Mouse (Mus musculus): Measurements from ENCODE around the gene Olfr392. TPM values are rescaled to one million over a fixed set of nuclear protein-coding genes. Genes with fewer than 3 reads are reported as not detected.

Gene Olfr392
- not detected for total RNA-seq (2023)

GRCm38 (mm10) chr11:73816949-73817348, at the start of gene Olfr392:
TSS of gene Olfr392 (minus strand) at chr11:73817049.

GRCm38 (mm10) chr11:73851354-73851753, 34.5 kb upstream of the Olfr392 start, which contains the start of gene Olfr393:
TSS of gene Olfr393 (minus strand) at chr11:73851454.

GRCm38 (mm10) chr11:73802952-73803351, 13.9 kb downstream of the Olfr392 start, which contains the start of gene Olfr391-ps:
TSS of gene Olfr391-ps (minus strand) at chr11:73803052.

GRCm38 (mm10) chr11:73782664-73783063, 34.2 kb downstream of the Olfr392 start, which contains the start of gene Olfr390:
TSS of gene Olfr390 (plus strand) at chr11:73782964.

GRCm38 (mm10) chr11:73780613-73781012, 36.2 kb downstream of the Olfr392 start, which contains the start of gene Olfr389:
TSS of gene Olfr389 (minus strand) at chr11:73780713.

Other genes starting within 250 kb of the Olfr392 start
- not detected for gene Olfr385, start 224.0 kb downstream of the Olfr392 start, total RNA-seq (2023)
- gene Olfr384, start 218.5 kb downstream of the Olfr392 start, total RNA-seq (2023): not detected
- gene Zfp735, start 128.3 kb downstream of the Olfr392 start, total RNA-seq (2023): not detected
- gene Olfr389, start 36.3 kb downstream of the Olfr392 start, total RNA-seq (2023): not detected
- gene Olfr390, start 34.1 kb downstream of the Olfr392 start, total RNA-seq (2023): not detected
- not detected for gene Olfr391-ps, start 14.0 kb downstream of the Olfr392 start, total RNA-seq (2023)
- gene Olfr393, start 34.4 kb upstream of the Olfr392 start, total RNA-seq (2023): not detected
- not detected for gene Olfr394, start 73.7 kb upstream of the Olfr392 start, total RNA-seq (2023)
- gene Olfr395, start 92.2 kb upstream of the Olfr392 start, total RNA-seq (2023): not detected
- not detected for gene Olfr23, start 119.6 kb upstream of the Olfr392 start, total RNA-seq (2023)
- not detected for gene Olfr397, start 143.8 kb upstream of the Olfr392 start, total RNA-seq (2023)
- gene Olfr398, start 173.4 kb upstream of the Olfr392 start, total RNA-seq (2023): not detected
- not detected for gene Olfr139, start 239.5 kb upstream of the Olfr392 start, total RNA-seq (2023)
- not detected for gene Olfr399, start 239.6 kb upstream of the Olfr392 start, total RNA-seq (2023)